ENCODE assay signal across 14 mouse cellular contexts in the genomic region with DNA sequence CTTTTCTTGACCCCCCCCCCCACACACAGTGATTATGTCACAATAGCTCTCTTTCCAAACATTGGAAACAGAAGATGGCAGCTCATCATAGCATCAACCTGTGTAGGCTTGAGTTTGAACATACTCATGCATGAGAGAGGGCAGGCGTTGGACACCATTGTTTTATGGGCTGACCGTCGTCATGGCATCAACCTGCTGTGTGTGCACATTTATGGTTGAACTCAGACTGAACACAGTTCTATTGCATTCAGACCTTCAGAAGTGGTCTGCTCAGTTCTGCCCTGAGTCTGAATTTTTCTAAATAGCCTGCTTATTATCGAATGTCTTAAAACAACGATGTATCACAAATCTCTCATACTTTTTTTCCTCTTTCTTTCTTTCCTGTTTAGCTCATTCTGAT. TPM values are rescaled to one million over a fixed set of nuclear protein-coding genes. Genes with fewer than 3 reads are reported as not detected.
A peak's percentile ranks its signal among the peaks of the same experiment; 100 is the strongest.
DNase-seq lines count a peak whose midpoint lies in the region; ATAC-seq lines count a peak whose summit lies in the region.
"Had no signal": no experiment of that assay in that cellular context is flagged by ENCODE, and none has a peak within 500 bp of the region (broad histone marks: within the 10 kb centered on the region; RNA-seq: fewer than 3 reads in every experiment).

No protein-coding gene starts in this region.

- DNase-seq in neural tube, embryonic 11.5 days (ENCODE audit: low spot score): peak; percentile 36
- no peak for DNase-seq in neural tube, embryonic 10.5 days (ENCODE audit: extremely low spot score, low spot score)
- DNase-seq in midbrain, embryonic 11.5 days (ENCODE audit: low spot score, missing footprints): no peak
- DNase-seq in left cerebral cortex, adult 18-20 months (ENCODE audit: low spot score in 2 of 2): no peak
- DNase-seq in thymus, postnatal 36 days: no peak
- no peak for DNase-seq in urinary bladder, postnatal 36 days (ENCODE audit: low spot score in 2 of 2)
- DNase-seq: adrenal gland, postnatal 36 days; thymus, adult 18-20 months had no signal

- H3K4me3 ChIP-seq in neural tube, embryonic 11.5 days (ENCODE audit: low read depth, low read length): no peak overlapping the region
- peak overlapping the region; percentile 23 for H3K4me3 ChIP-seq in forebrain, embryonic 16.5 days (replicated peaks; ENCODE audit: low read length)
- no peak overlapping the region for H3K4me3 ChIP-seq in midbrain, embryonic 11.5 days (ENCODE audit: low read depth, low read length)
- H3K4me3 ChIP-seq in neural tube, embryonic 15.5 days (replicated peaks): 0 out of 2 replicates have a peak overlapping the region, but pooled peaks have one; percentile 19
- H3K4me3 ChIP-seq: embryonic facial prominence, embryonic 15.5 days; megakaryocyte, embryonic 14.5 days had no signal

- no peaks in the 10 kb centered on the region for H3K9me3 ChIP-seq in neural tube, embryonic 11.5 days (ENCODE audit: control insufficient read depth, low read length)
- H3K9me3 ChIP-seq in forebrain, embryonic 16.5 days (ENCODE audit: control insufficient read depth, low read length): no peaks in the 10 kb centered on the region
- H3K9me3 ChIP-seq in midbrain, embryonic 11.5 days (ENCODE audit: control insufficient read depth, low read length): no peaks in the 10 kb centered on the region
- no peaks in the 10 kb centered on the region for H3K9me3 ChIP-seq in neural tube, embryonic 15.5 days (replicated peaks)
- H3K9me3 ChIP-seq: embryonic facial prominence, embryonic 15.5 days; megakaryocyte, embryonic 14.5 days had no signal

- 53% methylated on average over 5 of the region's 5 CpGs for WGBS in neural tube, embryonic 11.5 days
- WGBS in forebrain, embryonic 16.5 days: 25% methylated on average over 5 of the region's 5 CpGs
- WGBS in midbrain, embryonic 11.5 days: 49% methylated on average over 5 of the region's 5 CpGs
- 40% methylated on average over 5 of the region's 5 CpGs for WGBS in neural tube, embryonic 15.5 days

- H3K4me2 ChIP-seq in neural tube, embryonic 11.5 days (ENCODE audit: low read depth): peak overlapping the region; percentile 17; the same call in 1 of the 2 replicates
- H3K4me2 ChIP-seq in forebrain, embryonic 16.5 days (ENCODE audit: low read length): peak overlapping the region; percentile 86
- peak overlapping the region; percentile 22 for H3K4me2 ChIP-seq in midbrain, embryonic 11.5 days
- peak overlapping the region; percentile 92 for H3K4me2 ChIP-seq in neural tube, embryonic 15.5 days
- H3K4me2 ChIP-seq: embryonic facial prominence, embryonic 15.5 days had no signal

- H3K36me3 ChIP-seq in neural tube, embryonic 11.5 days (ENCODE audit: control insufficient read depth, insufficient read depth, low read length): peaks cover 14% of the 10 kb centered on the region; the same call in 1 of the 2 replicates
- H3K36me3 ChIP-seq in forebrain, embryonic 16.5 days (ENCODE audit: control insufficient read depth, insufficient read depth): peaks cover 15% of the 10 kb centered on the region
- H3K36me3 ChIP-seq in midbrain, embryonic 11.5 days (ENCODE audit: control insufficient read depth, insufficient read depth, low read length): peaks cover 29% of the 10 kb centered on the region
- peaks cover 39% of the 10 kb centered on the region for H3K36me3 ChIP-seq in neural tube, embryonic 15.5 days

- H3K9ac ChIP-seq in neural tube, embryonic 11.5 days (ENCODE audit: low read length): no peak overlapping the region
- peak overlapping the region; percentile 25; the same call in 1 of the 2 replicates for H3K9ac ChIP-seq in forebrain, embryonic 16.5 days (replicated peaks; ENCODE audit: low read depth, low read length)
- H3K9ac ChIP-seq in midbrain, embryonic 11.5 days (ENCODE audit: low read length): no peak overlapping the region
- no peak overlapping the region for H3K9ac ChIP-seq in neural tube, embryonic 15.5 days (replicated peaks)
- H3K9ac ChIP-seq: embryonic facial prominence, embryonic 15.5 days had no signal

- no peaks in the 10 kb centered on the region for H3K27me3 ChIP-seq in neural tube, embryonic 11.5 days (ENCODE audit: control insufficient read depth, insufficient read depth, low read length)
- no peaks in the 10 kb centered on the region for H3K27me3 ChIP-seq in forebrain, embryonic 16.5 days (replicated peaks; ENCODE audit: control insufficient read depth, insufficient read depth, low read length)
- H3K27me3 ChIP-seq in midbrain, embryonic 11.5 days (ENCODE audit: control insufficient read depth, insufficient read depth, low read length): peaks cover 2% of the 10 kb centered on the region; the same call in 1 of the 2 replicates
- H3K27me3 ChIP-seq in neural tube, embryonic 15.5 days (replicated peaks): no peaks in the 10 kb centered on the region
- H3K27me3 ChIP-seq: embryonic facial prominence, embryonic 15.5 days had no signal

- peaks cover 67% of the 10 kb centered on the region for H3K4me1 ChIP-seq in neural tube, embryonic 11.5 days (ENCODE audit: control insufficient read depth, insufficient read depth, low read length)
- H3K4me1 ChIP-seq in forebrain, embryonic 16.5 days (replicated peaks; ENCODE audit: control insufficient read depth, insufficient read depth, low read length): peaks cover 94% of the 10 kb centered on the region
- H3K4me1 ChIP-seq in midbrain, embryonic 11.5 days (ENCODE audit: control insufficient read depth, insufficient read depth, low read length): peaks cover 84% of the 10 kb centered on the region
- peaks cover 77% of the 10 kb centered on the region for H3K4me1 ChIP-seq in neural tube, embryonic 15.5 days

- no peak for ATAC-seq in neural tube, embryonic 11.5 days (ENCODE audit: insufficient read depth, low FRiP score, low TSS enrichment)
- no peak for ATAC-seq in forebrain, embryonic 16.5 days
- ATAC-seq in midbrain, embryonic 11.5 days (ENCODE audit: low FRiP score): no peak
- no peak for ATAC-seq in neural tube, embryonic 15.5 days (ENCODE audit: low FRiP score)
- ATAC-seq: intestine, postnatal 0 days had no signal

- peak overlapping the region; percentile 75 for H3K27ac ChIP-seq in neural tube, embryonic 11.5 days (ENCODE audit: low read depth, low read length)
- peak overlapping the region; percentile 72 for H3K27ac ChIP-seq in forebrain, embryonic 16.5 days (ENCODE audit: low read length)
- peak overlapping the region; percentile 76; the same call in 1 of the 2 replicates for H3K27ac ChIP-seq in midbrain, embryonic 11.5 days (ENCODE audit: low read depth, low read length)
- H3K27ac ChIP-seq in neural tube, embryonic 15.5 days (replicated peaks): no peak overlapping the region
- H3K27ac ChIP-seq: embryonic facial prominence, embryonic 15.5 days had no signal

RNA-seq across cellular contexts. Expression of a gene that starts 9.2 kb away (rescaled TPM):
- 23.6 and 24.3 TPM in 2 replicates for polyA plus RNA-seq in neural tube, embryonic 11.5 days (2014; fragmentation: Nextera tagmentation; extraction: Ambion mirVana)
- polyA plus RNA-seq in forebrain, embryonic 16.5 days (2015; fragmentation: Nextera tagmentation; extraction: Ambion mirVana): 133 and 143 TPM in 2 replicates
- 18.4 and 19.8 TPM in 2 replicates for polyA plus RNA-seq in midbrain, embryonic 11.5 days (2014; fragmentation: Nextera tagmentation; extraction: Ambion mirVana)
- polyA plus RNA-seq in neural tube, embryonic 15.5 days (2015; fragmentation: Nextera tagmentation; extraction: Ambion mirVana): 65.8 and 79.2 TPM in 2 replicates
- 100 to 1,000 TPM; 640 to 678 TPM for total RNA-seq in left cerebral cortex, adult 18-20 months (2021)
- total RNA-seq: MEL had no signal

RNA-seq across cellular contexts. Expression of a gene that starts 52.0 kb away (rescaled TPM):
- 25.3 and 26.7 TPM in 2 replicates for polyA plus RNA-seq in neural tube, embryonic 11.5 days (2014; fragmentation: Nextera tagmentation; extraction: Ambion mirVana)
- polyA plus RNA-seq in forebrain, embryonic 16.5 days (2015; fragmentation: Nextera tagmentation; extraction: Ambion mirVana): 32.8 and 38.7 TPM in 2 replicates
- polyA plus RNA-seq in midbrain, embryonic 11.5 days (2014; fragmentation: Nextera tagmentation; extraction: Ambion mirVana): 25.8 and 26.1 TPM in 2 replicates
- polyA plus RNA-seq in neural tube, embryonic 15.5 days (2015; fragmentation: Nextera tagmentation; extraction: Ambion mirVana): 54.5 and 66.1 TPM in 2 replicates
- total RNA-seq in left cerebral cortex, adult 18-20 months (2021): 100 to 1,000 TPM in 1 of 2 experiments, 10 to 100 TPM in 1; 99.4 to 107 TPM

Comparison
In these comparisons a context has a peak if more than half of its experiments do, and no peak if none do; other contexts are left out.
1. H3K4me3 ChIP-seq: peak in forebrain, embryonic 16.5 days (single experiment) and neural tube, embryonic 15.5 days (single experiment); none in neural tube, embryonic 11.5 days (single experiment) and midbrain, embryonic 11.5 days (single experiment).
2. H3K4me2 ChIP-seq: peak in every context shown above with its lines; median percentile 92 in neural tube, embryonic 15.5 days; 86 in forebrain, embryonic 16.5 days; 22 in midbrain, embryonic 11.5 days; 17 in neural tube, embryonic 11.5 days.